Mouse (Mus musculus): ENCODE measurements around the gene Galnt10. TPM values are rescaled to one million over a fixed set of nuclear protein-coding genes. Genes with fewer than 3 reads are reported as not detected.
A peak's percentile ranks its signal among the peaks of the same experiment; 100 is the strongest.

Galnt10 gene
- polyA plus RNA-seq, 1 experiment from 2014 or later: 6.1 TPM

DNA sequence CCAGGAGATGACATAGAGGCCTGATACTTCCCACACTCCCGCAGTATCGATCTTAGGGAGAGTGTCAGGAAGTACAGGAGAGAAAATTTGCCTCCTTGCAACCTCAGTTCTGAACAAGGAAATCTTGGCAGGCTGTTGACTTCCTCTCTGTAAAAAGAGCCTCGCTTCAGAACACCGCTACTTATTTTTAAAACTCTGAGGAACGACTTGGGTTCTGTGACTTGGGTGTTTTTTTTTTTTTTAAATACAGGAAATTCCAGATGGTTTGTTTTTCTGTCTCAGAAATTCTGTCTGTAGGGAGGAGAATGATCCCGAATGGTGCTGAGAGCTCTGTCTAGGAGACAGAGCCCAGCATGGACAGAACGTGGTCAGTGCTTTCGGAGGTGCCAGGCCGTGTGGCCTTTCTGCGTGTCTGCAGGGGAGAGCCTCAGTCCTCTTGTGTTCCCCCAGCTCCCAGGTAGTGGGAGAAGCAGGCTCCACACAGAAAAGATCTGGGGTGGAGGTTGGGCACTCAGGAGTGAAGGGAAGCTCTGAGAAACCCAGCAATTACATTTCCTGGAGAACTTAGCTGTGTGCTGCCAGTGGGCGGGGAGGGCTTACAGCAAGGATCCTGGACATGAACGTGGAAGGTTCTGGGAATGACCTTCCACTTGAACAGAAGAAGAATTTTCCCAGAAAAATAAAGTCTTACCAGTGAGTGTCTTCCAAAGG, 28.9 kb downstream of the Galnt10 start:
- H3K4me1 ChIP-seq (ENCODE audit: insufficient read depth, low read depth, low read length): peaks cover 13% of the 10 kb centered on the region; the same call in 1 of the 2 replicates
- H3K9me3 ChIP-seq (ENCODE audit: low read length): no peaks in the 10 kb centered on the region
- TF ChIP-seq EP300 (IDR thresholded peaks at IDR 0.05) (no peak), CTCF (IDR thresholded peaks at IDR 0.05) (no peak)
- 0 out of 2 replicates have a peak overlapping the region, but pooled peaks have one; percentile 26 for H3K27ac ChIP-seq (ENCODE audit: low read length)
- ATAC-seq: no peak
- WGBS: 28% methylated on average over 12 of the region's 12 CpGs
- no peak overlapping the region for H3K4me3 ChIP-seq (ENCODE audit: low read depth, low read length)
- H3K27me3 ChIP-seq (replicated peaks; ENCODE audit: insufficient read depth, low read length): no peaks in the 10 kb centered on the region
- no peak overlapping the region for H3K9ac ChIP-seq (replicated peaks; ENCODE audit: low read depth)
- no peak overlapping the region for H3K4me2 ChIP-seq (replicated peaks; ENCODE audit: low read depth, low read length)
- peak; percentile 27 for DNase-seq (ENCODE audit: low spot score)
- no peaks in the 10 kb centered on the region for H3K36me3 ChIP-seq (ENCODE audit: insufficient read depth, low read length)

DNA sequence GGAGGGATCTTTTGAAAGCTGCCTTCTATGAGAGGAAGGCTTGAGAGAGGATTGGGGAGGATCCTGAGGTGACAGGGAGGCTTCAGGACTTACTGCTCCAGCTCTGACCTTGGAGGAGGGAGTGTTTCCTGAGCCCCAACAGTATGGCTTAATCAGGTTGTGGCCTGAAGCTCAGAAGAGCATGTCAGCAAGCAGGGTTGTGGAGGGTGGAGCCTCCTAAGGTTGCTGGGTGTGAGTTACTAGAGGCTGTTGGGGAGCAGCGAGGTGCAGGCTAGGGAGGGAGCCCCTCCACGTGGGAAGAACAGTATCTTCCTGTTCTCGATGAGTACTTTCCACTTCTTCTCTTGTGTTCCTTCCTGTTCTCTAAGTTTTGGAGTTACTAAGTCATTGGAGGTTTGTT, 32.0 kb downstream of the Galnt10 start:
- ATAC-seq: no peak
- H3K27ac ChIP-seq (ENCODE audit: low read length): no peak overlapping the region
- no peaks in the 10 kb centered on the region for H3K36me3 ChIP-seq (ENCODE audit: insufficient read depth, low read length)

DNA sequence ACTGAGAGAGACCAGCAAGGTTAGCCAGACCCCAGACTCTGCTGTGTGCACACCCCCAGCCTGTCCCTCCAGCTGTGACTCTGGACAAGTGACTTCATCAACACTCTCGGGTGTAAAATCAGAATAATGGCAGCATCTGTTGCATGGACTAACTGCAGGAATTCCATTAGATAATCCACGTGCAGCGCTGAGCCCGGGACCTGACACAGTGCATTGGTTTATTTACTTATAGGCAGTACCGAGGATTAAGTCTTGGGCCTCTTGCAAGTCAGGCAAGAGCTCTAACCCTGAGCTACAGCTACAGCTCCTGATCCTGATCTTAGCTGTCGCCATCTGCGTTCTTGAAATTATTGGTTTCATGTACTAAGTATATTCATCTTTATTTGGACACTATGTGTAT, 37.3 kb downstream of the Galnt10 start:
- no peaks in the 10 kb centered on the region for H3K9me3 ChIP-seq (ENCODE audit: low read length)
- no peaks in the 10 kb centered on the region for H3K27me3 ChIP-seq (replicated peaks; ENCODE audit: insufficient read depth, low read length)
- 55% methylated on average over 7 of the region's 7 CpGs for WGBS
- H3K36me3 ChIP-seq (ENCODE audit: insufficient read depth, low read length): no peaks in the 10 kb centered on the region
- no peak overlapping the region for H3K4me2 ChIP-seq (replicated peaks; ENCODE audit: low read depth, low read length)
- H3K4me1 ChIP-seq (ENCODE audit: insufficient read depth, low read depth, low read length): no peaks in the 10 kb centered on the region
- DNase-seq (ENCODE audit: low spot score) (no peak), ATAC-seq (no peak)
- H3K27ac ChIP-seq (ENCODE audit: low read length): no peak overlapping the region
- H3K4me3 ChIP-seq (ENCODE audit: low read depth, low read length): no peak overlapping the region
- TF ChIP-seq CTCF (IDR thresholded peaks at IDR 0.05): no peak
- TF ChIP-seq EP300 (IDR thresholded peaks at IDR 0.05): no peak
- no peak overlapping the region for H3K9ac ChIP-seq (replicated peaks; ENCODE audit: low read depth)

More for the DNA sequence above, 32.0 kb downstream of the Galnt10 start:
- no peaks in the 10 kb centered on the region for H3K9me3 ChIP-seq (ENCODE audit: low read length)
- no peaks in the 10 kb centered on the region for H3K27me3 ChIP-seq (replicated peaks; ENCODE audit: insufficient read depth, low read length)
- H3K4me2 ChIP-seq (replicated peaks; ENCODE audit: low read depth, low read length): no peak overlapping the region
- WGBS: 54% methylated on average over 3 of the region's 3 CpGs
- H3K4me1 ChIP-seq (ENCODE audit: insufficient read depth, low read depth, low read length): peaks cover 13% of the 10 kb centered on the region; the same call in 1 of the 2 replicates
- H3K9ac ChIP-seq (replicated peaks; ENCODE audit: low read depth): no peak overlapping the region
- H3K4me3 ChIP-seq (ENCODE audit: low read depth, low read length): no peak overlapping the region
- no peak for DNase-seq (ENCODE audit: low spot score)
- no peak for TF ChIP-seq EP300 (IDR thresholded peaks at IDR 0.05)
- no peak for TF ChIP-seq CTCF (IDR thresholded peaks at IDR 0.05)

DNA sequence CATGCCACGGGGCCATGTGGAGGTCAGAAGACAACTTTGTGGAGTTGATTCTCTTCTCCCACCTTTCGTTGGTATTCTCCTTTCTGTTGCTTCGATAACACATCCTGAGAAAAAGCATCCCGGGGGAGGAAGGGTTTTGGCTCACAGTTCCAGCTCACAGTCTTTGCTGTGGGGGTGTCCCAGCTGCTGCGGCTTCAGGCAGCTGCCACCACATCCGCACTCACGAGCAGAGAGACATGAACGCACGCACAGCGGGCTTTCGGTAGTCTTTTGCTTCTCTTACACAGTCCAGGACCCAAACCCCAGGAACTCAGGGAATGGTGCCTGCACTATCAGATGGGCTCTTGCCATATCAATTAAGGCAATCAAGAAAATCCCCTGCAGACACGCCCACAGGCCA, 37.9 kb downstream of the Galnt10 start:
- Histone ChIP-seq H3K9ac (replicated peaks; ENCODE audit: low read depth) (no peak overlapping the region), H3K9me3 (ENCODE audit: low read length) (no peaks in the 10 kb centered on the region), H3K4me1 (ENCODE audit: insufficient read depth, low read depth, low read length) (peaks cover 5% of the 10 kb centered on the region; the same call in 1 of the 2 replicates), H3K27ac (ENCODE audit: low read length) (no peak overlapping the region), H3K36me3 (ENCODE audit: insufficient read depth, low read length) (no peaks in the 10 kb centered on the region), H3K4me3 (ENCODE audit: low read depth, low read length) (no peak overlapping the region), H3K4me2 (replicated peaks; ENCODE audit: low read depth, low read length) (no peak overlapping the region), H3K27me3 (replicated peaks; ENCODE audit: insufficient read depth, low read length) (no peaks in the 10 kb centered on the region)
- TF ChIP-seq CTCF (IDR thresholded peaks at IDR 0.05): no peak
- no peak for TF ChIP-seq EP300 (IDR thresholded peaks at IDR 0.05)
- WGBS: 69% methylated on average over 12 of the region's 12 CpGs
- ATAC-seq (no peak), DNase-seq (ENCODE audit: low spot score) (no peak)

DNA sequence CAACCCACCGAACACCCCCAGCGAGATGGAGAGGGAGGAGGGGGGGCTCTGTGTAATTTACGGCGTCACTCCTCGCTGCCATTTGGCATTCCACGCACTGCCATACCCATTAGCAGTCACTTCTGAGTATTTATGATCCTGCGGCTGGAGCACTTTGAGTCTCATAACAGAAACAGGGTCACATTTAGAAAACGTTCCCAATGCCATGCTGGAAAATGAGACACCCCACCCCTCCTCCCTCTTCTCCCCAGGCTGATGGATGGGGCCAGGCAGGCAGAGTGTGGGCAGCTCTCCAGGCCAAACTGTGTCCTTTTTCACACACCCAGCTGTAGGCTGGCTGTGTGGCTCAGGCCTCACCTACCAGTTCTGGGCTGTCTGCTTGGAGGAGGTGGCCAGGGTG, 38.7 kb downstream of the Galnt10 start:
- no peaks in the 10 kb centered on the region for H3K9me3 ChIP-seq (ENCODE audit: low read length)
- H3K4me3 ChIP-seq (ENCODE audit: low read depth, low read length): no peak overlapping the region
- H3K4me2 ChIP-seq (replicated peaks; ENCODE audit: low read depth, low read length): no peak overlapping the region
- no peak for ATAC-seq
- H3K4me1 ChIP-seq (ENCODE audit: insufficient read depth, low read depth, low read length): peaks cover 11% of the 10 kb centered on the region; the same call in 1 of the 2 replicates
- WGBS: 32% methylated on average over 8 of the region's 8 CpGs
- TF ChIP-seq EP300 (IDR thresholded peaks at IDR 0.05) (no peak), CTCF (IDR thresholded peaks at IDR 0.05) (no peak)
- H3K9ac ChIP-seq (replicated peaks; ENCODE audit: low read depth): no peak overlapping the region
- DNase-seq (ENCODE audit: low spot score): no peak
- H3K27ac ChIP-seq (ENCODE audit: low read length): no peak overlapping the region
- H3K27me3 ChIP-seq (replicated peaks; ENCODE audit: insufficient read depth, low read length): no peaks in the 10 kb centered on the region
- H3K36me3 ChIP-seq (ENCODE audit: insufficient read depth, low read length): no peaks in the 10 kb centered on the region

DNA sequence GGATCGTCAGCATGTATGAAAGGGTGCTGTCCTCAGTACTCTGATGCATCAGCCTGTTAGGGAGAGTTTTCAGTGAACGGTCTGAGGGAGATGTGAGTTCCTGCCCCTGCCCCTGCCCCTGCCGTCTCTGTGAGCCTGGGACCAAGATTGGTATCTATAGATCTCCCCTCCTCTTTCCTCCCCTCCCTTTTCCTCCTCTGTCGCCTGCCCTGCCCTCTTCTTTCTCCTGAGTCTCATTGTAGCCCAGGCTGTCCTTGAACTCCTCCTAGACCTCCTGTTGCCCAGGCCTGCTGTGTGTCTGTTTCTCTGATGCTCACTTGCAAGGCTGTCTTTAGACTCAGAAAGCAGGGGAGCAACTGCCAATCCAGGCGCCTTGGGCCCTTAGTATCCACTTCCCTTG, 39.6 kb downstream of the Galnt10 start:
- Histone ChIP-seq H3K4me1 (ENCODE audit: insufficient read depth, low read depth, low read length) (peaks cover 11% of the 10 kb centered on the region; the same call in 1 of the 2 replicates), H3K36me3 (ENCODE audit: insufficient read depth, low read length) (no peaks in the 10 kb centered on the region), H3K4me3 (ENCODE audit: low read depth, low read length) (no peak overlapping the region), H3K27me3 (replicated peaks; ENCODE audit: insufficient read depth, low read length) (no peaks in the 10 kb centered on the region), H3K27ac (ENCODE audit: low read length) (no peak overlapping the region), H3K9me3 (ENCODE audit: low read length) (no peaks in the 10 kb centered on the region), H3K9ac (replicated peaks; ENCODE audit: low read depth) (no peak overlapping the region), H3K4me2 (replicated peaks; ENCODE audit: low read depth, low read length) (no peak overlapping the region)
- TF ChIP-seq EP300 (IDR thresholded peaks at IDR 0.05) (no peak), CTCF (IDR thresholded peaks at IDR 0.05) (no peak)
- 47% methylated on average over 5 of the region's 5 CpGs for WGBS
- no peak for DNase-seq (ENCODE audit: low spot score)
- ATAC-seq: no peak

Data from lung, postnatal 0 days (tissue).